Mouse (Mus musculus) MEL (cell line): ENCODE measurements around the gene Pck2.

Experiments
- CTCF ChIP-seq, 3 experiments: IDR thresholded peaks in 2 of 3; conservative IDR thresholded peaks in 1 of 3; 2 replicates each; pipeline ENCODE4 v1.5.1; 2011 to 2012; ENCODE audit warnings: low read length in 3 of 3, low read depth in 2 of 3, mild to moderate bottlenecking in 2 of 3, improper control_type of control experiment in 1 of 3, inconsistent platforms in 1 of 3, mixed read lengths in 1 of 3, moderate library complexity in 1 of 3; ENCODE audit not compliant: control insufficient read depth in 1 of 3, insufficient read depth in 1 of 3, poor library complexity in 1 of 3, severe bottlenecking in 1 of 3
- EP300 ChIP-seq, 2 experiments: IDR thresholded peaks; 2 replicates each; pipeline ENCODE4 v1.6.1; 2011; ENCODE audit warnings: improper control_type of control experiment in 2 of 2, low read length in 2 of 2, low read depth in 1 of 2, mild to moderate bottlenecking in 1 of 2
- JUND ChIP-seq: IDR thresholded peaks from 2 replicates; pipeline ENCODE4 v1.6.1; 2011; ENCODE audit warnings: low read depth, mild to moderate bottlenecking, improper control_type of control experiment, low read length
- KAT2A ChIP-seq: conservative IDR thresholded peaks from 2 replicates; pipeline ENCODE4 v1.6.1; 2012; ENCODE audit warnings: low read depth, low read length, improper control_type of control experiment, inconsistent platforms
- MAFK ChIP-seq: IDR thresholded peaks from 2 replicates; pipeline ENCODE4 v1.6.1; 2011; ENCODE audit warnings: low read depth, mild to moderate bottlenecking, low read length, improper control_type of control experiment, borderline replicate concordance
- MAZ ChIP-seq: IDR thresholded peaks from 2 replicates; pipeline ENCODE4 v1.6.1; 2012; ENCODE audit warnings: low read depth, mild to moderate bottlenecking, inconsistent platforms, low read length, improper control_type of control experiment
- MXI1 ChIP-seq: IDR thresholded peaks from 2 replicates; pipeline ENCODE4 v1.6.1; 2011; ENCODE audit warnings: mild to moderate bottlenecking, low read depth, low read length, improper control_type of control experiment
- POLR2A ChIP-seq, 2 experiments: IDR thresholded peaks; 2 replicates each; pipeline ENCODE4 v1.6.1; 2011 to 2012; ENCODE audit warnings: low read length in 2 of 2, mild to moderate bottlenecking in 2 of 2, control low read depth in 1 of 2, improper control_type of control experiment in 1 of 2, low read depth in 1 of 2, moderate library complexity in 1 of 2; ENCODE audit not compliant: control insufficient read depth in 1 of 2, insufficient read depth in 1 of 2, poor library complexity in 1 of 2
- SIN3A ChIP-seq: IDR thresholded peaks from 2 replicates; pipeline ENCODE4 v1.6.1; 2012; ENCODE audit warnings: low read length, improper control_type of control experiment, inconsistent platforms
- TCF12 ChIP-seq: IDR thresholded peaks from 2 replicates; pipeline ENCODE4 v1.6.1; 2014; ENCODE audit warnings: low read depth, mild to moderate bottlenecking, inconsistent platforms, low read length, improper control_type of control experiment, moderate library complexity
- UBTF ChIP-seq: IDR thresholded peaks from 2 replicates; pipeline ENCODE4 v1.6.1; 2012; ENCODE audit warnings: low read depth, mild to moderate bottlenecking, inconsistent platforms, low read length, improper control_type of control experiment, moderate library complexity, borderline replicate concordance; ENCODE audit not compliant: insufficient read depth

DNA sequence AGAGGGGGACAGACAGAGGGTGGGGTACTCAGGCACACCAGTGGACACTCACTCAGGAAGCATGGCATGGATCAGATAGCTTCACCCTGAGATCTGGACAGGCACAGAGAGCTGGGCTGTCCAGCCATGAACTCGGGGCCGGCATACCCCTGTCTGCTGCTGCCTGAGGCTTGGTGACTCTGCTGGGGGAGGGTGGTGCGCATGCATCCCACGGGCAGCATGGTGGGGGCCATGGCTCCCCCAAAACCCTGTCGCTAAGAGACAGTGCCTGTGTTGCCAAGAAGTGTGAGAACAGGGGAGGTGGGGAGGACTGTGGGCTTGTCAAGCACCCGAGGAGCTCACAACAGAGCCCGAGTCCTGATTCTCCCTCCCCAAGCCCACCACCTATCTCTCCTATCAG is 29.0 kb upstream of the Pck2 start:
- TF ChIP-seq SIN3A (no peak), EP300 (IDR thresholded peaks at IDR 0.05; ENCODE audit: low read depth in 1 of 2, low read length in 2 of 2) (no peak), JUND (no peak), UBTF (no peak), CTCF (IDR thresholded peaks at IDR 0.05 in 2 of 3, conservative IDR thresholded peaks at IDR 0.05 in 1 of 3; ENCODE audit: control insufficient read depth in 1 of 3, insufficient read depth in 1 of 3, low read depth in 2 of 3, low read length in 3 of 3, poor library complexity in 1 of 3, severe bottlenecking in 1 of 3) (no peak), POLR2A (IDR thresholded peaks at IDR 0.05; ENCODE audit: control insufficient read depth in 1 of 2, insufficient read depth in 1 of 2, low read depth in 1 of 2, low read length in 2 of 2, poor library complexity in 1 of 2) (no peak), MAZ (no peak), KAT2A (no peak), MXI1 (no peak), MAFK (no peak), TCF12 (no peak)
